Mouse (Mus musculus) embryonic facial prominence, embryonic 10.5 days (tissue): ENCODE data around the gene Nr0b2. TPM values are rescaled to one million over a fixed set of nuclear protein-coding genes. Genes with fewer than 3 reads are reported as not detected.

Experiments used
- DNase-seq: peaks from one replicate; pipeline ENCODE4 v3.0.0-alpha.2; 2017; ENCODE audit warnings: low spot score
- H3K27ac ChIP-seq: fragments of 300-500 bp; sonication (generic); replicated peaks from 2 replicates; pipeline ENCODE4 v1.5.1; 2016; ENCODE audit warnings: mild to moderate bottlenecking
- H3K27me3 ChIP-seq: fragments of 300-500 bp; sonication (generic); replicated peaks from 2 replicates; pipeline ENCODE4 v1.6.1; 2016; ENCODE audit warnings: low read depth, mild to moderate bottlenecking; ENCODE audit not compliant: poor library complexity, severe bottlenecking
- H3K36me3 ChIP-seq: fragments of 300-500 bp; sonication (generic); replicated peaks from 2 replicates; pipeline ENCODE4 v1.6.1; 2016; ENCODE audit warnings: mild to moderate bottlenecking, moderate library complexity
- H3K4me1 ChIP-seq: fragments of 300-500 bp; sonication (generic); 2 replicates; pipeline ENCODE4 v1.6.1; 2016
- H3K4me3 ChIP-seq: fragments of 300-500 bp; sonication (generic); 2 replicates; pipeline ENCODE4 v1.5.1; 2016; ENCODE audit warnings: mild to moderate bottlenecking, moderate library complexity
- H3K9me3 ChIP-seq: fragments of 300-500 bp; sonication (generic); 2 replicates; pipeline ENCODE4 v1.6.1; 2016; ENCODE audit warnings: mild to moderate bottlenecking
- WGBS: fragments of 180-500 bp; shearing (Covaris S2); methylation state at CpG from one replicate; pipeline ENCODE4 v1.1.7; 2016; 5-methylcytosine and 5-hydroxymethylcytosine counted together
- polyA plus RNA-seq: library from polyadenylated mRNA; unstranded; fragments of >200 nt; fragmentation: Nextera tagmentation; extraction: Ambion mirVana; gene quantifications from 2 replicates; pipeline ENCODE4 v1.2.1, GENCODE M21; 2016

Nr0b2 gene
- polyA plus RNA-seq, 1 experiment from 2014 or later = 0.17 TPM

DNA sequence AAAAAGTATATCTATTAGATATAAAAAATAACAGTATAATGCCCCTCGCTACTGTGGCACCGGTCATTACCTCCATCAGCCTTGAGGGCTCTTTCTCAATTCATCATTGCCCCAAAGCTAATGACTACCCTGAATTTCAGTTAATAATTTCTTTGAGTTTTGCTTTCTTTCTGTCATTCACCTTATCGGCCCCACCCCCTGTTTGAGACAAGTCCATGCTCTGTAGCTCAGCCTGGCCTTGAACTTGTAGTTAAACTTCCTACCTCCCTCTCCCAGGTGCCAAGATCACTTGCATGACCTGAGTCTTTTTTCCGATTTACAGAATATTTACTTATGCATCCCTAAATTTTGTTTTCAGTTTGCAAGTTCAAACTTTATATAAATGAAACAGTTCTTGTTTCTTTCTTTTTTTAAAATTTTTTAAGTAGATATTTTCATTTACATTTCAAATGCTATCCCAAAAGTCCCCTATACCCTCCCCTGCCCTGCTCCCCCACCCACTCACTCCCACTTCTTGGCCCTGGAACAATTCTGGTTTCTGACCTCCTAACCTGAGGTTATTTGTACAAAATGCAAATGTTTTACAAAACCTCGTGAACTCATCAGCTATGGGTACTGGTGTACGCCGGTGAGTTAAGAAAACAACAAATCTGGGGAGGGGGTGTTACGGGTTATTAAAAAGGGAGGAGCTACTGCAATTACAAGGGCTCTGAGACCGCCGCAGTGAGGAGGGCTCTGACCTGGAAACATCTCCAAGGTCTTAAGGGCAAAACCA, 16.3 kb downstream of the Nr0b2 start:
- DNase-seq = no peak
- Histone ChIP-seq H3K36me3 (no peaks in the 10 kb centered on the region), H3K4me1 (peaks cover 10% of the 10 kb centered on the region), H3K27me3 (no peaks in the 10 kb centered on the region), H3K4me3 (no peak overlapping the region), H3K9me3 (peaks cover 2% of the 10 kb centered on the region; the same call in 1 of the 2 replicates), H3K27ac (no peak overlapping the region)
- WGBS = 79% methylated on average over 10 of the region's 10 CpGs

- H3K27ac ChIP-seq = no peak overlapping the region
- 60% methylated on average over 10 of the region's 10 CpGs for WGBS
- DNase-seq = no peak
Observed at GRCm38 (mm10) chr4:133570066-133570466, 16.9 kb downstream of the Nr0b2 start.

GRCm38 (mm10) chr4:133574070-133574842, 21.1 kb downstream of the Nr0b2 start, which contains the start of gene Gpatch3:
Gene Gpatch3 (plus strand): TSS chr4:133574745.
- Histone ChIP-seq H3K27ac (peak within 1 kb of the TSS; percentile 89), H3K36me3 (peaks cover 16% of the 10 kb centered on the region), H3K27me3 (no peaks in the 10 kb centered on the region), H3K4me1 (peaks cover 24% of the 10 kb centered on the region), H3K4me3 (peak within 1 kb of the TSS; percentile 97), H3K9me3 (no peaks in the 10 kb centered on the region)
- WGBS = 8% methylated on average over 44 of the region's 44 CpGs
- DNase-seq = peak; percentile 93

More at GRCm38 (mm10) chr4:133570066-133570466, 16.9 kb downstream of the Nr0b2 start:
- no peak overlapping the region for H3K4me3 ChIP-seq
- H3K36me3 ChIP-seq = no peaks in the 10 kb centered on the region
- peaks cover 14% of the 10 kb centered on the region for H3K4me1 ChIP-seq
- no peaks in the 10 kb centered on the region for H3K9me3 ChIP-seq
- no peaks in the 10 kb centered on the region for H3K27me3 ChIP-seq

DNA sequence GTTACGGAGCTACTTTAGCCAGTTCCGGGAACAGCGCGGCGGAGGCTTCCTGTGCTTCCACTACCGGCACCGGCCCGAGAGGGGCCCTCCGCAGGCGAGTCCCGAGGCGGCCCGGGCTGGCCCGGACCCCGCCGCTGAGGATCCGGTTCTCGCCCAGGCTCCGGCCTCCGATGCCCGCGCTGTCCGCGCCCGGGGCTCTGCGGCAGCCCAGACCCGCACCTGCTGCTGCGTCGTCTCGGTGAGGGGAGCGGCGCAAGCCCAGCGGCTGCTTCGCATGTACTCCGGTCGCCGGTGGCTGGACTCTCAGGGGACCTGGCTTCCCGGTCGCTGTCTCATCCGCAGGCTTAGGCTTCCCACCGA, 21.6 kb downstream of the Nr0b2 start:
- peak overlapping the region; percentile 89 for H3K27ac ChIP-seq
- 1% methylated on average over 41 of the region's 41 CpGs for WGBS
- no peak for DNase-seq

GRCm38 (mm10) chr4:133577983-133578382, 24.8 kb downstream of the Nr0b2 start:
- no peaks in the 10 kb centered on the region for H3K9me3 ChIP-seq
- WGBS = 79% methylated on average over 12 of the region's 12 CpGs
- no peak overlapping the region for H3K27ac ChIP-seq
- H3K27me3 ChIP-seq = no peaks in the 10 kb centered on the region
- peaks cover 51% of the 10 kb centered on the region for H3K36me3 ChIP-seq
- no peak for DNase-seq
- no peak overlapping the region for H3K4me3 ChIP-seq
- H3K4me1 ChIP-seq = peaks cover 20% of the 10 kb centered on the region

More for the DNA sequence above, 21.6 kb downstream of the Nr0b2 start:
- Histone ChIP-seq H3K27me3 (no peaks in the 10 kb centered on the region), H3K36me3 (peaks cover 22% of the 10 kb centered on the region), H3K4me3 (peak overlapping the region; percentile 97), H3K9me3 (no peaks in the 10 kb centered on the region), H3K4me1 (peaks cover 24% of the 10 kb centered on the region)

GRCm38 (mm10) chr4:133583690-133584058, 30.5 kb downstream of the Nr0b2 start:
- H3K36me3 ChIP-seq = peaks cover 74% of the 10 kb centered on the region
- 64% methylated on average over 6 of the region's 6 CpGs for WGBS
- H3K27ac ChIP-seq = peak overlapping the region; percentile 85
- H3K4me1 ChIP-seq = peaks cover 18% of the 10 kb centered on the region
- H3K27me3 ChIP-seq = no peaks in the 10 kb centered on the region
- H3K4me3 ChIP-seq = peak overlapping the region; percentile 97
- no peaks in the 10 kb centered on the region for H3K9me3 ChIP-seq
- DNase-seq = no peak

- H3K9me3 ChIP-seq = no peaks in the 10 kb centered on the region
- H3K36me3 ChIP-seq = peaks cover 74% of the 10 kb centered on the region
- WGBS = 3% methylated on average over 65 of the region's 65 CpGs
- peaks cover 18% of the 10 kb centered on the region for H3K4me1 ChIP-seq
- DNase-seq = peak; percentile 85
- H3K4me3 ChIP-seq = peak within 1 kb of the TSS; percentile 97
- peak within 1 kb of the TSS; percentile 85 for H3K27ac ChIP-seq
- no peaks in the 10 kb centered on the region for H3K27me3 ChIP-seq
Observed at GRCm38 (mm10) chr4:133584059-133584951, 31.1 kb downstream of the Nr0b2 start, which contains the start of gene Gpn2. Gene Gpn2 (plus strand): TSS chr4:133584362.

GRCm38 (mm10) chr4:133592570-133592969, 39.4 kb downstream of the Nr0b2 start:
- H3K9me3 ChIP-seq = no peaks in the 10 kb centered on the region
- DNase-seq = peak; percentile 85
- H3K4me1 ChIP-seq = peaks cover 7% of the 10 kb centered on the region
- no peak overlapping the region for H3K27ac ChIP-seq
- 38% methylated on average over 7 of the region's 7 CpGs for WGBS
- H3K4me3 ChIP-seq = no peak overlapping the region
- H3K27me3 ChIP-seq = peaks cover 4% of the 10 kb centered on the region
- H3K36me3 ChIP-seq = peaks cover 53% of the 10 kb centered on the region

- no peak for DNase-seq
- no peak overlapping the region for H3K27ac ChIP-seq
- WGBS = 71% methylated on average over 7 of the region's 7 CpGs
- peaks cover 28% of the 10 kb centered on the region for H3K4me1 ChIP-seq
- peaks cover 24% of the 10 kb centered on the region for H3K36me3 ChIP-seq
- H3K4me3 ChIP-seq = no peak overlapping the region
- no peaks in the 10 kb centered on the region for H3K9me3 ChIP-seq
- peaks cover 33% of the 10 kb centered on the region for H3K27me3 ChIP-seq
Observed at GRCm38 (mm10) chr4:133595538-133595937, 42.4 kb downstream of the Nr0b2 start.

DNA sequence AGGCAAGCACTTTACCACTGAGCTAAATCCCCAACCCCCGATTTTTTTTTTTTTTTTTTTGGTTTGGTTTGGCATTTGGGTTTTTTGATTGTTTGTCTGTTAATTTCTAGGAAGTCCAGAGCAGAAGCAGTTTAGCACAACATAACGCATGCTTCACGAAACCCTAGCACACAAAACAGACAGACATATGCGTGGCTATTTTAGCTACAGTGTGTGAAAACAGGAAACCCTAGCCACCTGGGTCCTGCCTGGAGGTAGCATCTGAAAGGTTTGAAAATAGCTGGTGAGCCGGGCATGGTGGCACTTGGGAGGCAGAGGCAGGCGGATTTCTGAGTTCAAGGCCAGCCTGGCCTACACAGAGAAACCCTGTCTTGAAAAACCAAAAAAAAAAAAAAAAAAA, 42.9 kb downstream of the Nr0b2 start:
- WGBS = 82% methylated on average over 6 of the region's 6 CpGs
- Histone ChIP-seq H3K36me3 (peaks cover 18% of the 10 kb centered on the region), H3K4me1 (peaks cover 28% of the 10 kb centered on the region), H3K9me3 (no peaks in the 10 kb centered on the region), H3K4me3 (no peak overlapping the region), H3K27me3 (peaks cover 39% of the 10 kb centered on the region), H3K27ac (no peak overlapping the region)
- no peak for DNase-seq

DNA sequence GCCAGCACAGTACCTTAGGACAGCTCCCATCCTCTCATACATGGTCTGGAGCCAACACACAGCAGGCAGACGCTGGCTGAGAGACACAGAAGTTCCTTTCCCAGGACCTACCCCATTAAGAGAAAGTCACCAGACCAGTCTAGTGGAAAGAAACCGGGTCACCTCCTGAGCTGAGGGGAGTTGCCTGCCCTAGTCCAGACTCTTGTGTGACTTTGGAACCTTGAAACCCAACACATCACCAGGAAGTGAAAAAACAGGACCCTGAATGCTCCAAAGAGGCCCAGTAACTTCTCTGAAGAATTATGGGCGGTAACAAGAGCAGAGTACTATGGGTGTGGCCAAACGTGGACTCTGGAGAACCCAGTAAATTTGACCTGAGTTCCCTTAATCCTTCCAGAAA, 45.4 kb downstream of the Nr0b2 start:
- 45% methylated on average over 4 of the region's 4 CpGs for WGBS
- H3K4me3 ChIP-seq = peak overlapping the region; percentile 64; the same call in 1 of the 2 replicates
- no peaks in the 10 kb centered on the region for H3K9me3 ChIP-seq
- no peak for DNase-seq
- peaks cover 64% of the 10 kb centered on the region for H3K27me3 ChIP-seq
- H3K36me3 ChIP-seq = peaks cover 9% of the 10 kb centered on the region
- peaks cover 43% of the 10 kb centered on the region for H3K4me1 ChIP-seq
- no peak overlapping the region for H3K27ac ChIP-seq

DNA sequence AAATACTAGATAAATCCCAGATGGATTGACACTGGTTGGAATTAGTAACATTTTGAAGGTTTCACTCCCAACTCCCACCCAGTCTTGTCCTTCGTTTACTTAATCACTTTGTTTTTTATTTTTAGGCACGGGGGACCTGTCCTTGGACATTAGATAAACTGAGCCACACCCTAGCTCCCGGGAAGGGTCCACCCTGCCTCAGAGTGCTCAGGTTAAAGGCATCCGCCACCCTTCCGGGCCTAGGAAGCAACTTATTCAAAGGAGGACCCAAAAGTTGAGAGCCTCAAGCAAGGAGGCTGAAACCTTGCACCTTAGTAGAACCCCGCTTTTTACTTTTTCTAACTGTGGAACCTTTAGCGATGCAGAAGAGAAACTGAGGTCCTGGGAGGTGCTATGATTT, 45.9 kb downstream of the Nr0b2 start:
- peaks cover 14% of the 10 kb centered on the region for H3K36me3 ChIP-seq
- no peaks in the 10 kb centered on the region for H3K9me3 ChIP-seq
- DNase-seq = no peak
- H3K27me3 ChIP-seq = peaks cover 64% of the 10 kb centered on the region
- peak overlapping the region; percentile 64 for H3K4me3 ChIP-seq
- 19% methylated on average over 7 of the region's 7 CpGs for WGBS
- peak overlapping the region; percentile 66 for H3K27ac ChIP-seq
- peaks cover 43% of the 10 kb centered on the region for H3K4me1 ChIP-seq
